Mouse (Mus musculus) cortical plate, adult 2 months (tissue): ENCODE measurements at regions not wholly inside any gene's neighbourhood (a gene's known extent, or its start where the extent isn't known, plus 50 kb on each side); places are given as distances from the start of the nearest gene placed in this dataset.

Experiments
- CTCF ChIP-seq: fragments of 200-500 bp; IDR thresholded peaks from 2 replicates; pipeline ENCODE4 v1.5.1; 2011; ENCODE audit warnings: mild to moderate bottlenecking, control low read depth, low read length; ENCODE audit not compliant: insufficient read depth; ENCODE audit errors: extremely low read depth
- POLR2A ChIP-seq: fragments of 200-500 bp; IDR thresholded peaks from 2 replicates; pipeline ENCODE4 v1.6.1; 2011; ENCODE audit warnings: mild to moderate bottlenecking, low read length, control low read depth; ENCODE audit not compliant: insufficient read depth; ENCODE audit errors: extremely low read depth

GRCm38 (mm10) chr15:87333527-87333926, 210.6 kb upstream of the Fam19a5 start:
- TF ChIP-seq CTCF (no peak), POLR2A (no peak)
